Mouse (Mus musculus): Measurements from ENCODE around the gene Ugt1a5.

DNA sequence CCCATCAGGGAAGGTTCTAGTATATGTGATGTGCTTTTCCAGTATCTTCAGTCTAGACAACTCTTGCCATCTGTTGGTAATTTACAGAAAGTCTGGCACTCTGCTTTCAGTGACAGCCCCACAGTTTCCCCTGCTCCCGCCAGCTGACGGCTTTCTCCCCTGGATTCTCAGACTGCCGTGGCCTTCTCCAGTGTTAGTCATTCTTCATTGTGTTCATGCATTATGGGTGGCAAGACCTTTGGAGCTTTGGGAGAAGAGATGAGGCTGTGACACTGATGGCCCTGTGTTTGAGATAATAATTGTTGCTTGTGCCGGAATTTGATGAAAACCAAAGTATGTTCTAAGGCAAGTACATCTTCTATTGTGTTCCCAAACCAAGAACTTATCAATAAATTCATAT is 52.8 kb downstream of the Ugt1a5 start:
- no peak for TF ChIP-seq CEBPB (IDR thresholded peaks at IDR 0.05; ENCODE audit: insufficient read depth, poor library complexity, severe bottlenecking)
- no peak for TF ChIP-seq POLR2A (IDR thresholded peaks at IDR 0.05; ENCODE audit: insufficient read length, low read depth)
- TF ChIP-seq MYOG (IDR thresholded peaks at IDR 0.05; ENCODE audit: control insufficient read depth in 1 of 3, insufficient read depth in 1 of 3, insufficient read length in 2 of 3, low read depth in 2 of 3): no peak
- TF ChIP-seq USF1 (IDR thresholded peaks at IDR 0.05; ENCODE audit: low read depth): no peak
- TF ChIP-seq POLR2AphosphoS2 (IDR thresholded peaks at IDR 0.05; ENCODE audit: insufficient read length, low read depth): no peak
- TF ChIP-seq MYOD1 (IDR thresholded peaks at IDR 0.05; ENCODE audit: control insufficient read depth in 1 of 3, insufficient read length in 2 of 3, low read depth in 2 of 3): no peak
- TF ChIP-seq E2F4 (IDR thresholded peaks at IDR 0.05; ENCODE audit: insufficient read depth): no peak
- TF ChIP-seq REST (IDR thresholded peaks at IDR 0.05; ENCODE audit: insufficient read depth, insufficient read length): no peak
- no peak for TF ChIP-seq MAX (IDR thresholded peaks at IDR 0.05; ENCODE audit: low read depth)
- no peak for TF ChIP-seq TCF12 (IDR thresholded peaks at IDR 0.05; ENCODE audit: insufficient read depth, poor library complexity, severe bottlenecking)

Data from myocyte (in vitro differentiated cells).